Comparison of ENCODE assay signal across 17 mouse cellular contexts in genomic region chr9:32714487-32714886, GRCm38 (mm10).
DNase-seq lines count a peak whose midpoint lies in the region; ATAC-seq and TF ChIP-seq lines count a peak whose summit lies in the region.
"Had no signal": no experiment of that assay in that cellular context is flagged by ENCODE, and none has a peak within 500 bp of the region (broad histone marks: within the 10 kb centered on the region; RNA-seq: fewer than 3 reads in every experiment).

No protein-coding gene starts in this region.

- no peak overlapping the region for H3K4me2 ChIP-seq in heart, embryonic 16.5 days (ENCODE audit: low read depth, low read length)
- H3K4me2 ChIP-seq in heart, embryonic 11.5 days = no peak overlapping the region
- H3K4me2 ChIP-seq: liver, embryonic 15.5 days; midbrain, embryonic 15.5 days; neural tube, embryonic 12.5 days had no signal

- H3K36me3 ChIP-seq in heart, embryonic 16.5 days (ENCODE audit: control insufficient read depth, insufficient read depth) = no peaks in the 10 kb centered on the region
- H3K36me3 ChIP-seq in heart, embryonic 11.5 days (ENCODE audit: control insufficient read depth, insufficient read depth, low read length) = no peaks in the 10 kb centered on the region
- H3K36me3 ChIP-seq: liver, embryonic 15.5 days; midbrain, embryonic 15.5 days; neural tube, embryonic 12.5 days had no signal

- no peak for TF ChIP-seq POLR2A in cortical plate, adult 2 months (IDR thresholded peaks at IDR 0.05; ENCODE audit: extremely low read depth, insufficient read depth, low read length)

- peaks cover 89% of the 10 kb centered on the region for H3K4me1 ChIP-seq in heart, embryonic 16.5 days (ENCODE audit: control insufficient read depth, insufficient read depth, low read length)
- peaks cover 67% of the 10 kb centered on the region for H3K4me1 ChIP-seq in heart, embryonic 11.5 days (ENCODE audit: control insufficient read depth, insufficient read depth, low read length)
- peaks cover 1% of the 10 kb centered on the region; the same call in 1 of the 2 replicates for H3K4me1 ChIP-seq in cortical plate, adult 2 months (ENCODE audit: control insufficient read depth, insufficient read depth, low read length)

- H3K4me3 ChIP-seq in heart, embryonic 16.5 days (ENCODE audit: low read length) = no peak overlapping the region
- no peak overlapping the region for H3K4me3 ChIP-seq in heart, embryonic 11.5 days (ENCODE audit: low read depth, low read length)
- no peak overlapping the region for H3K4me3 ChIP-seq in cortical plate, adult 2 months (ENCODE audit: insufficient read depth, low read length)
- H3K4me3 ChIP-seq: liver, embryonic 15.5 days; midbrain, embryonic 15.5 days; neural tube, embryonic 12.5 days had no signal

- DNase-seq in thymus, postnatal 4 days = peak; percentile 14
- no peak for DNase-seq in thymus, postnatal 25 days
- no peak for DNase-seq in embryo, embryonic 10.5 days (ENCODE audit: low spot score)
- DNase-seq in natural killer cell, adult 2 months (ENCODE audit: low spot score in 2 of 2) = no peak
- DNase-seq: adrenal gland, adult 8-10 months; cerebellum, adult 18-20 months; gastrocnemius, postnatal 10 days; kidney, adult 2 months; kidney, postnatal 25 days; right cerebral cortex, postnatal 25 days had no signal

- peak overlapping the region; percentile 86 for H3K27ac ChIP-seq in heart, embryonic 16.5 days (ENCODE audit: low read length)
- H3K27ac ChIP-seq in heart, embryonic 11.5 days (ENCODE audit: low read depth, low read length) = no peak overlapping the region
- peak overlapping the region; percentile 33; the same call in 1 of the 2 replicates for H3K27ac ChIP-seq in cortical plate, adult 2 months (ENCODE audit: insufficient read depth, low read length)
- H3K27ac ChIP-seq: liver, embryonic 15.5 days; midbrain, embryonic 15.5 days; neural tube, embryonic 12.5 days had no signal

- WGBS in heart, embryonic 16.5 days = 56% methylated on average over 7 of the region's 7 CpGs
- WGBS in heart, embryonic 11.5 days (ENCODE audit: insufficient replicate concordance) = 65% methylated on average over 7 of the region's 7 CpGs

- TF ChIP-seq CTCF in cortical plate, adult 2 months (IDR thresholded peaks at IDR 0.05; ENCODE audit: extremely low read depth, insufficient read depth, low read length) = no peak

- H3K27me3 ChIP-seq in heart, embryonic 16.5 days (ENCODE audit: control insufficient read depth, insufficient read depth, low read length) = no peaks in the 10 kb centered on the region
- H3K27me3 ChIP-seq in heart, embryonic 11.5 days (ENCODE audit: control insufficient read depth, insufficient read depth, low read length) = no peaks in the 10 kb centered on the region
- H3K27me3 ChIP-seq: liver, embryonic 15.5 days; midbrain, embryonic 15.5 days had no signal

- ATAC-seq in heart, embryonic 16.5 days (replicated peaks; ENCODE audit: extremely low read depth, insufficient read depth, low FRiP score) = no peak
- ATAC-seq in heart, embryonic 11.5 days (replicated peaks; ENCODE audit: insufficient number of reproducible peaks, low FRiP score, low TSS enrichment) = no peak
- ATAC-seq: forebrain, embryonic 14.5 days had no signal

- no peak overlapping the region for H3K9ac ChIP-seq in heart, embryonic 16.5 days (ENCODE audit: low read length)
- H3K9ac ChIP-seq in heart, embryonic 11.5 days (ENCODE audit: low read depth, low read length) = no peak overlapping the region
- H3K9ac ChIP-seq: liver, embryonic 15.5 days; midbrain, embryonic 15.5 days; neural tube, embryonic 12.5 days had no signal

- no peaks in the 10 kb centered on the region for H3K9me3 ChIP-seq in heart, embryonic 16.5 days (replicated peaks; ENCODE audit: control insufficient read depth, low read length)
- H3K9me3 ChIP-seq in heart, embryonic 11.5 days (replicated peaks; ENCODE audit: control insufficient read depth, low read length) = no peaks in the 10 kb centered on the region
- H3K9me3 ChIP-seq: liver, embryonic 15.5 days; midbrain, embryonic 15.5 days had no signal
